Mouse (Mus musculus) thymus, adult 2 months (tissue): Measurements from ENCODE around the gene Prickle2. TPM values are rescaled to one million over a fixed set of nuclear protein-coding genes. Genes with fewer than 3 reads are reported as not detected.

ENCODE experiments used
- DNase-seq: peaks from one replicate; pipeline ENCODE4 v3.0.0; 2021
- H3K27ac ChIP-seq: fragments of 200-500 bp; 2 replicates; pipeline ENCODE4 v1.5.1; 2012; ENCODE audit warnings: low read length, control low read depth; ENCODE audit not compliant: control insufficient read depth, insufficient read depth
- H3K27me3 ChIP-seq: fragments of 200-500 bp; 2 replicates; pipeline ENCODE4 v1.6.1; 2012; ENCODE audit warnings: mild to moderate bottlenecking, low read length, moderate library complexity, mixed read lengths; ENCODE audit not compliant: control insufficient read depth, insufficient read depth
- H3K36me3 ChIP-seq: fragments of 200-500 bp; 2 replicates; pipeline ENCODE4 v1.6.1; 2012; ENCODE audit warnings: mild to moderate bottlenecking, low read length, moderate library complexity; ENCODE audit not compliant: control insufficient read depth, insufficient read depth
- H3K4me1 ChIP-seq: fragments of 200-500 bp; replicated peaks from 2 replicates; pipeline ENCODE4 v1.6.1; 2012; ENCODE audit warnings: low read length; ENCODE audit not compliant: control insufficient read depth, insufficient read depth
- H3K4me3 ChIP-seq: fragments of 200-500 bp; 2 replicates; pipeline ENCODE4 v1.5.1; 2012; ENCODE audit warnings: mild to moderate bottlenecking, low read length, control low read depth, moderate library complexity; ENCODE audit not compliant: control insufficient read depth, insufficient read depth
- CTCF ChIP-seq: fragments of 200-500 bp; IDR thresholded peaks from 2 replicates; pipeline ENCODE4 v1.5.1; 2012; ENCODE audit warnings: mild to moderate bottlenecking, control low read depth, low read length, moderate library complexity, borderline replicate concordance; ENCODE audit not compliant: control insufficient read depth, poor library complexity, insufficient read depth; ENCODE audit errors: extremely low read depth
- POLR2A ChIP-seq: fragments of 200-500 bp; IDR thresholded peaks from 2 replicates; pipeline ENCODE4 v1.6.1; 2012; ENCODE audit warnings: mild to moderate bottlenecking, low read length, control low read depth, moderate library complexity; ENCODE audit not compliant: control insufficient read depth, poor library complexity, insufficient read depth; ENCODE audit errors: extremely low read depth
- WGBS: fragments of 180-500 bp; shearing (Covaris S2); methylation state at CpG from one replicate; pipeline ENCODE4 v1.1.7; 2018; 5-methylcytosine and 5-hydroxymethylcytosine counted together
- polyA plus RNA-seq: library from polyadenylated mRNA; depleted of rRNA; stranded (reverse); fragments of >200 nt; gene quantifications from 2 replicates; pipeline ENCODE4 v1.2.3, GENCODE M21; 2012

Prickle2 gene
- polyA plus RNA-seq, 1 experiment, result 0.50 TPM

- Histone ChIP-seq H3K4me1 (no peaks in the 10 kb centered on the region), H3K4me3 (no peak overlapping the region), H3K36me3 (no peaks in the 10 kb centered on the region), H3K27me3 (no peaks in the 10 kb centered on the region), H3K27ac (no peak overlapping the region)
- DNase-seq, result no peak
- 90% methylated on average over 5 of the region's 5 CpGs for WGBS
- no peak for TF ChIP-seq CTCF
- TF ChIP-seq POLR2A, result no peak
Observed at GRCm38 (mm10) chr6:92670518-92671147, 35.3 kb downstream of the Prickle2 start.

- Histone ChIP-seq H3K4me3 (no peak overlapping the region), H3K27me3 (no peaks in the 10 kb centered on the region), H3K27ac (no peak overlapping the region), H3K4me1 (no peaks in the 10 kb centered on the region), H3K36me3 (no peaks in the 10 kb centered on the region)
- 94% methylated on average over 3 of the region's 3 CpGs for WGBS
- TF ChIP-seq CTCF, result no peak
- TF ChIP-seq POLR2A, result no peak
- no peak for DNase-seq
Observed at GRCm38 (mm10) chr6:92669623-92670022, 36.3 kb downstream of the Prickle2 start.

- no peak for TF ChIP-seq POLR2A
- TF ChIP-seq CTCF, result no peak
- Histone ChIP-seq H3K4me3 (no peak overlapping the region), H3K4me1 (no peaks in the 10 kb centered on the region), H3K27me3 (no peaks in the 10 kb centered on the region), H3K36me3 (no peaks in the 10 kb centered on the region), H3K27ac (no peak overlapping the region)
- DNase-seq, result no peak
- WGBS, result 93% methylated on average over 3 of the region's 3 CpGs
Observed at GRCm38 (mm10) chr6:92667544-92667943, 38.4 kb downstream of the Prickle2 start.

- no peak for DNase-seq
- Histone ChIP-seq H3K27me3 (no peaks in the 10 kb centered on the region), H3K27ac (no peak overlapping the region), H3K36me3 (no peaks in the 10 kb centered on the region), H3K4me3 (no peak overlapping the region), H3K4me1 (no peaks in the 10 kb centered on the region)
- no peak for TF ChIP-seq POLR2A
- TF ChIP-seq CTCF, result no peak
- WGBS, result 4% methylated on average over 1 of the region's 1 CpGs
Observed at GRCm38 (mm10) chr6:92665530-92665989, 40.4 kb downstream of the Prickle2 start.

- Histone ChIP-seq H3K4me3 (no peak overlapping the region), H3K36me3 (no peaks in the 10 kb centered on the region), H3K27ac (no peak overlapping the region), H3K27me3 (no peaks in the 10 kb centered on the region), H3K4me1 (no peaks in the 10 kb centered on the region)
- no peak for DNase-seq
- no peak for TF ChIP-seq CTCF
- TF ChIP-seq POLR2A, result no peak
- 92% methylated on average over 3 of the region's 3 CpGs for WGBS
Observed at GRCm38 (mm10) chr6:92663885-92664284, 42.1 kb downstream of the Prickle2 start.

- WGBS, result 87% methylated on average over 4 of the region's 4 CpGs
- Histone ChIP-seq H3K36me3 (no peaks in the 10 kb centered on the region), H3K4me1 (no peaks in the 10 kb centered on the region), H3K27ac (no peak overlapping the region), H3K4me3 (no peak overlapping the region), H3K27me3 (no peaks in the 10 kb centered on the region)
- DNase-seq, result no peak
- no peak for TF ChIP-seq CTCF
- TF ChIP-seq POLR2A, result no peak
Observed at GRCm38 (mm10) chr6:92663433-92663832, 42.5 kb downstream of the Prickle2 start.
